Mouse (Mus musculus) megakaryocyte, embryonic 14.5 days (primary cell): ENCODE results near the gene Mettl16.

ENCODE experiments used
- FLI1 ChIP-seq: IDR thresholded peaks from 2 replicates; pipeline ENCODE4 v1.6.1; 2012; ENCODE audit warnings: low read length, inconsistent platforms, mixed read lengths
- GATA1 ChIP-seq: IDR thresholded peaks from 3 replicates; pipeline ENCODE4 v1.6.1; 2012; ENCODE audit warnings: mixed read lengths, low read length, inconsistent platforms, borderline replicate concordance

GRCm38 (mm10) chr11:74829812-74830211 lies 59.2 kb downstream of the Mettl16 start:
- TF ChIP-seq GATA1 (no peak), FLI1 (no peak)
